Mouse (Mus musculus) heart, postnatal 0 days (tissue): ENCODE results near the gene Adcy7.

Source experiments
- CTCF ChIP-seq: IDR thresholded peaks from 2 replicates; pipeline ENCODE4 v1.5.1; 2016; ENCODE audit warnings: antibody characterized with exemption, control low read depth, low read depth
- EP300 ChIP-seq: IDR thresholded peaks from 2 replicates; pipeline ENCODE4 v1.6.1; 2016; ENCODE audit warnings: antibody characterized with exemption, low read depth

DNA sequence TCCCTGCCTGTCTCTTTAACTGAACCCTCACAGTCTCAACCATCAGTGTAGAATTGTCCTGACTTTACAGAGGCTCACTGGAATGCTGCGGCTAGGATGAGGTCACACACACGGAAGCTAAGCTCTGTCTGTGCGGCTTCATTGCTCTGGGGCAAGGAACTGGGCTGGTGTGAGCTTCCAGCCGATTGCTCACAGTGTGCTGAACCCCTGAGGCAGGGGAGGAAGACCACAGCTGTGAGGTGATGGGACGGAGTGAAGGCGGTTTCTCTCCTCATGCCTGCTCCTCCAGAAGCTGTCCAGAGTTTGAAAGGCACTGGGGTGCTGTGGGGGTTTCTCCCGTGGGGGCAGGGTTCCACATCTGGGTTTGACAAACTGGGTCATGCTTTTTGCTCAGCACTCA is 12.5 kb downstream of the Adcy7 start:
- TF ChIP-seq CTCF: no peak
- no peak for TF ChIP-seq EP300
